Mouse (Mus musculus) heart, adult 2 months (tissue): ENCODE measurements around the gene Nr2c2.

Source experiments
- CTCF ChIP-seq: fragments of 200-600 bp; IDR thresholded peaks from 2 replicates; pipeline ENCODE4 v1.8.1; 2022; ENCODE audit warnings: antibody characterized with exemption, mild to moderate bottlenecking, moderate library complexity
- EP300 ChIP-seq: fragments of 200-500 bp; IDR thresholded peaks from 2 replicates; pipeline ENCODE4 v1.6.1; 2011; ENCODE audit warnings: low read depth, low read length, control low read depth; ENCODE audit not compliant: insufficient read depth
- POLR2A ChIP-seq: fragments of 200-500 bp; IDR thresholded peaks from 2 replicates; pipeline ENCODE4 v1.6.1; 2011; ENCODE audit warnings: mild to moderate bottlenecking, low read depth, low read length, control low read depth; ENCODE audit not compliant: insufficient read depth

DNA sequence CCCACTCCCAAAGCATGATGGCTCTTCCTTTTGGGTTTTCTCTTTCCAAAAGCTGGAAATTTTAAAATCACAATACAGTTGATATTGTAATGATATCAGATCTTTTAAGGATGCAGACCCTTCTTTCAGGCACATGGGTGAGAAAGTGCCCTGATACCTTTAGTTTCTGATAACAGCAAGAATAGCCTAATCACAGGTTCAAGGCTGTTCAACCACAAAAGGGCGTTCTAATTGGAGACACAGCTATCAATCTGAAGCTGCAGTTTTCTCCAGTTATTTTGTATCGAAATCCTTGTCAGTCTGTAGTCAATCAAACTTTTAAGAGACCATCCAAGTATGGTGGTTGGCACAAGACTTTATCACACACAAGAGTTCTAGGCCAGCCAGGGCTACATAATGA lies 2.7 kb downstream of the Nr2c2 start:
- TF ChIP-seq POLR2A: no peak
- TF ChIP-seq EP300: no peak
- TF ChIP-seq CTCF: no peak
